Mouse (Mus musculus) intestine, postnatal 0 days (tissue): ENCODE results near the gene Cox7a1. TPM values are rescaled to one million over a fixed set of nuclear protein-coding genes. Genes with fewer than 3 reads are reported as not detected.

Experiments
- ATAC-seq: fragments of 200-750 bp; cut with Nextera tagmentation; 2 replicates; pipeline ENCODE4 v1.8.0; 2017; ENCODE audit warnings: mild to moderate bottlenecking, moderate TSS enrichment, moderate library complexity
- H3K27ac ChIP-seq: fragments of 300-500 bp; sonication (generic); 2 replicates; pipeline ENCODE4 v1.5.1; 2014; ENCODE audit warnings: mild to moderate bottlenecking, low read depth, low read length, moderate library complexity
- H3K27me3 ChIP-seq: fragments of 300-500 bp; sonication (generic); replicated peaks from 2 replicates; pipeline ENCODE4 v1.6.1; 2014; ENCODE audit warnings: low read length, mixed read lengths; ENCODE audit not compliant: control insufficient read depth, insufficient read depth
- H3K36me3 ChIP-seq: fragments of 300-500 bp; sonication (generic); 2 replicates; pipeline ENCODE4 v1.6.1; 2014; ENCODE audit warnings: mild to moderate bottlenecking, moderate library complexity; ENCODE audit not compliant: control insufficient read depth, insufficient read depth
- H3K4me1 ChIP-seq: fragments of 300-500 bp; sonication (generic); replicated peaks from 2 replicates; pipeline ENCODE4 v1.6.1; 2014; ENCODE audit warnings: antibody characterized with exemption, low read length, mixed read lengths; ENCODE audit not compliant: control insufficient read depth, insufficient read depth
- H3K4me2 ChIP-seq: fragments of 300-500 bp; sonication (generic); replicated peaks from 2 replicates; pipeline ENCODE4 v1.6.1; 2014; ENCODE audit warnings: low read depth, mild to moderate bottlenecking, moderate library complexity
- H3K4me3 ChIP-seq: fragments of 300-500 bp; sonication (generic); 2 replicates; pipeline ENCODE4 v1.5.1; 2014; ENCODE audit warnings: low read depth, low read length
- H3K9ac ChIP-seq: fragments of 300-500 bp; sonication (generic); 2 replicates; pipeline ENCODE4 v1.6.1; 2014; ENCODE audit warnings: mild to moderate bottlenecking, low read depth, low read length
- H3K9me3 ChIP-seq: fragments of 300-500 bp; sonication (generic); 2 replicates; pipeline ENCODE4 v1.6.1; 2016; ENCODE audit warnings: mixed run types; ENCODE audit not compliant: control insufficient read depth
- CTCF ChIP-seq: sonication (generic); IDR thresholded peaks from 2 replicates; pipeline ENCODE4 v1.5.1; 2016; ENCODE audit warnings: low read depth, mild to moderate bottlenecking, control low read depth, antibody characterized with exemption, moderate library complexity
- WGBS: fragments of 180-500 bp; shearing (Covaris S2); extraction: QIAGEN DNeasy Blood & Tissue Kit; methylation state at CpG from one replicate; pipeline ENCODE4 v1.1.7; 2014; 5-methylcytosine and 5-hydroxymethylcytosine counted together
- polyA plus RNA-seq: library from polyadenylated mRNA; unstranded; fragments of >200 nt; fragmentation: Nextera tagmentation; extraction: Ambion mirVana; gene quantifications from 2 replicates; pipeline ENCODE4 v1.2.1, GENCODE M21; 2015

The Cox7a1 gene
- polyA plus RNA-seq, 1 experiment from 2014 or later: 60.2 TPM

DNA sequence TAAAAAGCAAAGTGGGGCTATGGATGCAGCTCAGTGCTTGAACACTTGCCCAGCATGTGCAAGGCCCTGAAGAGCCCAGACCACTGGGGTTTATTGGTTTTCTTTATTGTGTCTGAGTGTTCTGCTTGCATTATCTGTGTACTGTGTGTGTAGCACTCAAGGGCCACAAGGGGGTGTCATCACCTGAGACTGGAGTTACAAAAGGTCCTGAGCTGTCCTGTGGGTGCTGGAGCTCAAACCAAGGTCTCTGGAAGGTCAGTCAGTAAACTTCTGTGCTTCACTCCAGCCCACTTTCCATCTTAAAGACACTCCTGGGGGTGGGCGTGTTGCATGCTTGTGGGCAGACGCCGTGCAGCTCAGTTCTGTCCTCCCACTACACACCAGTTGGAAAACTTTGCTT lies 28.4 kb upstream of the Cox7a1 start:
- no peaks in the 10 kb centered on the region for H3K4me1 ChIP-seq
- H3K9ac ChIP-seq: no peak overlapping the region
- H3K4me2 ChIP-seq: no peak overlapping the region
- ATAC-seq: no peak
- peaks cover 46% of the 10 kb centered on the region for H3K36me3 ChIP-seq
- H3K4me3 ChIP-seq: no peak overlapping the region
- H3K27me3 ChIP-seq: no peaks in the 10 kb centered on the region
- H3K9me3 ChIP-seq: peaks cover 26% of the 10 kb centered on the region
- no peak for TF ChIP-seq CTCF
- H3K27ac ChIP-seq: no peak overlapping the region
- 94% methylated on average over 3 of the region's 3 CpGs for WGBS

DNA sequence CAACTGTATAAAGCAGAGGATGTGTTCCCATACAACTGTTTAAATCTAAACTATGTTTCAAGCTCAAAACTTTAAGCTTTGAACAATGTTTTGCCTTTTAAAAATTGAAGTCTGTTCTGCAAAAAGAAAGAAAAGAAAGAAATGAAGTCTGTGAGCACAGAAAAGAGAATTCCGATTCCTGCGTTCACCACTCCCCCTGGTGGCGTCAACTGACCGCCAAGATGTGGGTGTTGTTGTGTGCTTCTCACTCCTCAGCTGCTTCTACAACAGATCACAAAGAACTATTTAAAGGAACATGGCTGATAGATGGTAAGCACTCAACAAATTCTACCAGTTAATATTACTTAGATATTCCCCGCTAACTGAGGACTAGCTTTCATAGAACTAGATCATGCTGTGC lies 20.8 kb upstream of the Cox7a1 start:
- Histone ChIP-seq H3K9me3 (peaks cover 38% of the 10 kb centered on the region), H3K4me3 (no peak overlapping the region), H3K4me1 (no peaks in the 10 kb centered on the region), H3K36me3 (peaks cover 52% of the 10 kb centered on the region), H3K9ac (no peak overlapping the region), H3K4me2 (no peak overlapping the region), H3K27me3 (no peaks in the 10 kb centered on the region), H3K27ac (peak overlapping the region; percentile 11; the same call in 1 of the 2 replicates)
- ATAC-seq: no peak
- 0 out of 2 replicates have a peak, but pooled peaks have one; percentile 4 for TF ChIP-seq CTCF
- 96% methylated on average over 5 of the region's 5 CpGs for WGBS

DNA sequence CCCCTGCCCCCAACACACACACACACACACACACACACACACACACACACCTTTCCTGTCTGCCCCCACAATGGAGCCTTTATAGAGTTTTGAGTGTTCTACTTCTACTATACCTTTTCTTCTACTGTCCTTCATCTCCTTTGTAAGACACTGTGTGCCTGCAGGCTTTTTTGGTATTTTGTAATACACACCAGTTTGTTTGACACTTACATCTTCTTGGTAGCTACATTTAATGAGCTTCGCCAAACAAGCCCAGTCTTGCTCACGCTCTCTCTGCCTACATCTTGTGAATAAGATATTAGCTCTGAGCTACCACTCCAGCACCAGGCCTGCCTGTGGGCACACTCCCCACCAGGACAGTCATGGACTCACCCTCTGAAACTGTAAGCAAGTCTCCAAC lies 19.2 kb upstream of the Cox7a1 start:
- Histone ChIP-seq H3K4me2 (no peak overlapping the region), H3K4me1 (no peaks in the 10 kb centered on the region), H3K9ac (no peak overlapping the region), H3K4me3 (no peak overlapping the region), H3K27ac (no peak overlapping the region), H3K9me3 (peaks cover 36% of the 10 kb centered on the region), H3K27me3 (no peaks in the 10 kb centered on the region), H3K36me3 (peaks cover 36% of the 10 kb centered on the region)
- WGBS: 98% methylated on average over 2 of the region's 2 CpGs
- TF ChIP-seq CTCF: no peak
- no peak for ATAC-seq

DNA sequence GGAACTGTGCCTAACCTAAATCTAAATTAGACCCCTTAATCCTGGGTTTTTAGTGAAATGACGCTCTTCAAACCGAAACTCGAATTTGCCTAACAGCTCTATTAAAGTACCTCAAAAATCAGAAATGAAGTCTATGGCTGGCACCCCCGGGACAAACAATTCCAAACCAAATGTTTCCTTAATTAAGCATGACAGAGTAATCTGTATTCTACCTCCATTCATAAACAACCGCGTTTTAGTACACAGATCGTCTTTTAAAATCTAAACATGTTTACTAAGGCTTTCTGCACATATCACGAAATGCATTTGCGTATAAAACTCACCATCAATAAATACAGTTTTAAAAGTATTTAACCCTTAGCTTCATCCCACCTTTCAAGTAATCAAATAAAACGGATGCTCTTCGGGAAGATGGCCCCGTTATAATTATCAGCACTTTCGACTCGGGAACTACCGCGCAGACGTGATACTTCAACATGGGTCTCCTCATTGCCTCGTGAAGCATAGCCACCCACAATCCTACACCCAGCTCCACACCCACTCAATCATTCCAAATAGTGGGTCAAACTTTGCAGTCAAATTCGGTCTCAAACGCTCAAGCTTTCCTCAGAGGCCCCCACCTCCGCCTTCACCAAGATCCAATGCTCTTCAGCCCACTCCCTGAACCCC lies 14.9 kb upstream of the Cox7a1 start:
- Histone ChIP-seq H3K4me3 (peak overlapping the region; percentile 74), H3K9me3 (0 out of 2 replicates have a peak, but pooled peaks cover 5% of the 10 kb centered on the region), H3K27ac (peak overlapping the region; percentile 70), H3K4me1 (no peaks in the 10 kb centered on the region), H3K9ac (peak overlapping the region; percentile 66), H3K36me3 (no peaks in the 10 kb centered on the region; the same call in 1 of the 2 replicates), H3K4me2 (peak overlapping the region; percentile 80), H3K27me3 (no peaks in the 10 kb centered on the region)
- TF ChIP-seq CTCF: no peak
- peak; percentile 19 for ATAC-seq
- 2% methylated on average over 21 of the region's 21 CpGs for WGBS

DNA sequence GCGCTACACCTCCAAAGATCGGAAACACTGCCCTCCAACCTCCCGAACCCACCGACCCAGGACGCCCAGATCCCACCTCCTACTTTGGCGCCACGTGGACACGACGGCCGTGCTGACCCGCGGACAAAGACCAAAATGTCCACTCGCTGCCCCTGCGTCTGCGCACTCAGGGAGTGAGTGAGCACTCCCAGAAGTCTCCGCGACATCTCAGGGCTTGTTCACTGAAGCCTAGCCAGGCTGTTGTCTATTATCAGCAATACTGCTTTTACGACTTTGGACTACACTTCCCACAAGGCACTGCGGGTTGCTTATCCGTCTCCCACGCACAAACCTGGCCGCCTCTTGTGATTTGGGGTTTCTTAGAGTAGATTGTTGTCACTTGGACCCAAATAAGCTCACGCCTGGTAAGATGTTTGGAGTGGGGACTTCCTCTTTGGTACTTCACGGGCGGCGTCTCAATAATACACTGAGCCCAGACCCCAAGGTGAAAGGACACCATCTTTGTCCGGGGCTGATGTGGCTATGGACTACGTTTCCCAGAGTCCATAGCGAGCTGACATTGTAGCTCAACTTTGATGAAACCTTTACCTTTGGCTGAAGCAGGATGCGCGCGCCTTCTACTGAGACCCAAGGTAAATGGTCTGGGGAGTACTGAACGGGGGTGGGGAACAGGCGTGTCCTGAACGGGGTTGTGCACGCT lies 14.2 kb upstream of the Cox7a1 start, which contains the start of gene Zfp146:
Gene Zfp146 (minus strand): TSS at position 168 of the 700 bp plus-strand sequence.
- under 1% methylated on average over 36 of the region's 36 CpGs for WGBS
- no peaks in the 10 kb centered on the region for H3K27me3 ChIP-seq
- H3K4me2 ChIP-seq: peak within 1 kb of the TSS; percentile 80
- H3K9me3 ChIP-seq: 0 out of 2 replicates have a peak, but pooled peaks cover 4% of the 10 kb centered on the region
- H3K4me3 ChIP-seq: peak within 1 kb of the TSS; percentile 74
- no peaks in the 10 kb centered on the region for H3K4me1 ChIP-seq
- peak; percentile 98 for ATAC-seq
- peak within 1 kb of the TSS; percentile 70 for H3K27ac ChIP-seq
- no peaks in the 10 kb centered on the region; the same call in 1 of the 2 replicates for H3K36me3 ChIP-seq
- TF ChIP-seq CTCF: no peak
- H3K9ac ChIP-seq: peak within 1 kb of the TSS; percentile 66

DNA sequence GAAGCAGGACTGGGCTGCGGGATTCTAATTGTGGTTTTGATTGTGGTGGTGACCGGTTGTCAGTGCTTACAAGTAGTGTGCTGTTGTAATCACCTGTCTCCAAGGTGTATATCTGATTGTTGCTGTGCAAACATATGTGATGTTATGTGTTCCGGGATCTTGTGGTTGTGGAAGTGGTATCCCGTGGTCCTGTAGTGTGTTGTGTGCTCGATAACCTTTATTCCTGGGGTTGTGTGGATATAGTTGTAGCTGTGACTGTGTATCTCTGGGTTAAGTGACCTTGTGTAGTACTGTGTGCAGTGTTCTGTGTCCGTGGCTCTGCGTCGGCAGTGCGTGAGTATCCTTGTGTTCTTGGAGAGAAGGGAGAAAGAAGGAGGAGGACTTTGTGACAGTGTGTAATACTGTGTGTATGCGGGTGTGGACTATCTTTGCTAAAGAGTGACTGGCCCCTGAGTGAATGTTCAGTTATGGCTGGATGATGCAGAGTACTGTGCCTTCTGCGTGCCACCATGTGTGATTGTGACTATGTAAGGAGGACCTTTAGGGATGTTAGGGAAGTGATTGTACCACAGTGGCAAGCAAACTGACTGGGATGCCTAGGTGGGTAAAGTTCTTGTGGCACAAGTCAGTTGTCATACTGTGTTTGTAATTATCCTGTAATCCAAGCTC lies 13.5 kb upstream of the Cox7a1 start:
- peak; percentile 48 for ATAC-seq
- no peaks in the 10 kb centered on the region for H3K4me1 ChIP-seq
- H3K9ac ChIP-seq: peak overlapping the region; percentile 66
- H3K27me3 ChIP-seq: no peaks in the 10 kb centered on the region
- no peaks in the 10 kb centered on the region; the same call in 1 of the 2 replicates for H3K36me3 ChIP-seq
- H3K4me3 ChIP-seq: peak overlapping the region; percentile 74
- 11% methylated on average over 11 of the region's 11 CpGs for WGBS
- H3K4me2 ChIP-seq: peak overlapping the region; percentile 80
- TF ChIP-seq CTCF: no peak
- H3K9me3 ChIP-seq: no peaks in the 10 kb centered on the region
- peak overlapping the region; percentile 70 for H3K27ac ChIP-seq
